Mouse (Mus musculus): ENCODE measurements around the gene Ptprn2. TPM values are rescaled to one million over a fixed set of nuclear protein-coding genes. Genes with fewer than 3 reads are reported as not detected.

Ptprn2 gene
- not detected for polyA plus RNA-seq (2017; shearing (Covaris generic))

GRCm38 (mm10) chr12:116485591-116486403 is at the start of gene Ptprn2:
Gene Ptprn2 (plus strand): TSS chr12:116485720.

Other genes starting within 250 kb of the Ptprn2 start
- gene Wdr60, start 222.7 kb upstream of the Ptprn2 start, polyA plus RNA-seq (2017; shearing (Covaris generic)): 2.9 TPM
- gene Gm11027, start 210.3 kb upstream of the Ptprn2 start, polyA plus RNA-seq (2017; shearing (Covaris generic)): not detected
- 32.7 TPM for gene Esyt2, start 204.5 kb upstream of the Ptprn2 start, polyA plus RNA-seq (2017; shearing (Covaris generic))
- gene Ncapg2, start 80.3 kb upstream of the Ptprn2 start, polyA plus RNA-seq (2017; shearing (Covaris generic)): 6.6 TPM